Mouse (Mus musculus) granulocyte monocyte progenitor cell, adult 5-6 weeks (primary cell): Measurements from ENCODE around the gene Capn15. TPM values are rescaled to one million over a fixed set of nuclear protein-coding genes. Genes with fewer than 3 reads are reported as not detected.

Source experiments
- ATAC-seq: replicated peaks from 2 replicates; pipeline ENCODE4 v1.8.0; 2016; ENCODE audit warnings: mild to moderate bottlenecking, moderate TSS enrichment, inconsistent platforms; ENCODE audit not compliant: poor library complexity, severe bottlenecking
- total RNA-seq, 2 experiments: library from RNA; stranded (forward) in 1 of 2; stranded (reverse) in 1 of 2; fragments of 200-712, 200-1000 nt in 1 of 2; fragments of >200 nt in 1 of 2; fragmentation: Nextera tagmentation in 1 of 2; gene quantifications; 2 replicates each; pipeline ENCODE4 v1.2.3; 2014 to 2017

Capn15 gene
- total RNA-seq, 2 experiments from 2014 or later: 5.3 to 12.5 TPM

DNA sequence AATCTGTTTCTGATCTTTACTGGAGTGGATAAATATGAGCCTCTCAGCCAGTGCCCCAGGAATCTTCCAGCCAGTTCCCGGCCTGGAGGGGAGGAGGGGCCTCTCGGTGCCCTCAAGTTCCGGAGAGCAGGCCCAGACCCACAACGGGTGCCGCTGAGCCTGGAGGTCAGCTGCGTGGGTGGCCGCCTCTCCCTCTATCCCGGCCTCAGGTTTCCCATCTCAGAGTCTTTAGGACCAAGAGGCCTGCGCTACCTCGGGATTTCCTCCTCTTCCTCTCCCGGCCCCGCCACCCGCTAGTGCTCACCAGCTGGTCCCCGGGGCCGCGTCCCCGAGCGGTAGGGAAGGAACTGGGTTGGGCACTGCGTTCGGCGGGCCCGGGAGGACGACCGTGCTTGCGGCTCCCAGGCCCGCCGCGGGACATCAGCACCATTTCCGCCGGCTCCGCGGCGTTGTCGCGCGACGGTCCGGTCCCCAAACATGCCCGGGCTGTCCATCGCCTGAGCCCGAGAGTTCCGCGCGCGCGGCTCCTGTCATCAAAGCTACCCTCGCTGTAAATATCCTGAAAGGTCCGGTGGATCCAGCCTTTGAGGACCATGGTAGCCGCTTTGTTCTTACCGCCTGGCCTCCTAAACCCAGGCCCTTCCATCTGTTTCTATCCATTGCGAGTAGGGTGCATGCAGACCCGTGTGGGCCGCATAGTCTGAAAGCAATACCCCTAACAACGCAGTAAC is 43.9 kb downstream of the Capn15 start:
- ATAC-seq: peak; percentile 84

DNA sequence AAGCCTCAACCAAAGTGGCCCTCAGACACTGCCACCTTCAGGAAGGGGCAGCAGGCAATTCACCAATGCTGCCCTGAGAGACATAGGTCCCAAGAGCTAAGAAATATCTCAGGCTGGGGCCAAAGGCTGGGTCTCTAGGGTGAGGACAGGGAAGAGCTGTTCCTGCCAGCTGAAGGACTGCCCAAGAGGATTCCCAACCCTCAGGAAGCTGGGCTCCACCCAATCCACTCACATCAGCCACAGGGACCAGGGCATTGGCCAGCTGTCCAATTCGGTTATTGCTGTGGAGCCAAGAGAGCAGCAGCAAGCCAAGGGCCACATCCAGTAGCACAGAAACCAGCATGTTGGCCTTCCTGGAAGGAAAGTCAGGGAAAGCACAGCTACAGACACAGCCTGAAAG is 51.1 kb downstream of the Capn15 start:
- ATAC-seq: no peak

DNA sequence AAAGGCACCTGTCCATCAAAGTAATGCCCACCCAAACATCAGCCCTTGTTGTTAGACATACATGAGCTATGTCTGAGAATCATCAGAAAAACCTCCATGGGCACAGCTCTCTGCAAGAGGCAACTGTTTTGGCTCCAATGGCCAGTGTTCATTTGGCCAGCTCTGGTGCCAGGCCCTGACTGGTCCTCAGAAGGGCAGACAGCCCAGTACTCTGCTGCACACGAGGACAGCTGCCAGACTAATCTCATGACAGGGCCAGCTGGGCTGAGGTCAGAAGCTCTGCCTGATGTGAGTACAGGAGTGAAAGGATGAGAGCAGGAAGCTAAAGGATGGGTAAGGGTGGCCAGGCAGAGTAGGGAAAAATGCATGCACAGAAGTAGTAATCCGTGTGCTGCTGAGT is 60.2 kb downstream of the Capn15 start:
- ATAC-seq: no peak

DNA sequence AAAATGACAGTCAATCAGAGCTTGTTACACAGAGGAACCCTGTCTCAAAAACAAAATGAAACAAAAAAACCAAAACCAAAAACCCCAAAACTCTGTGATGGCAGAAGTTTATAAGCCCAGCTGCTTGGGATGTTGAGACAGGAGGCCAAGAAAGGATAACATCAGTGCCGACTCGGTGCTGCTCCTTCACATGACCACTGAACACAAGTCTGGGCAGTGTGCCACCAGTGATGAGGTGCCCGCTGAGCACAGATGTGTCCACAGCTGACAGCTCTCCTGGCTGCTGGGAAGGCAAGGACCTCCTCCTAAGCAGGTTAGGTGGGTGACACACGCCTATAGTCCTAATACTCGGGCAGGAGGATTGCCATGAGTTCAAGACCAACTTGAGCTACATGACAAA is 63.5 kb downstream of the Capn15 start:
- no peak for ATAC-seq

DNA sequence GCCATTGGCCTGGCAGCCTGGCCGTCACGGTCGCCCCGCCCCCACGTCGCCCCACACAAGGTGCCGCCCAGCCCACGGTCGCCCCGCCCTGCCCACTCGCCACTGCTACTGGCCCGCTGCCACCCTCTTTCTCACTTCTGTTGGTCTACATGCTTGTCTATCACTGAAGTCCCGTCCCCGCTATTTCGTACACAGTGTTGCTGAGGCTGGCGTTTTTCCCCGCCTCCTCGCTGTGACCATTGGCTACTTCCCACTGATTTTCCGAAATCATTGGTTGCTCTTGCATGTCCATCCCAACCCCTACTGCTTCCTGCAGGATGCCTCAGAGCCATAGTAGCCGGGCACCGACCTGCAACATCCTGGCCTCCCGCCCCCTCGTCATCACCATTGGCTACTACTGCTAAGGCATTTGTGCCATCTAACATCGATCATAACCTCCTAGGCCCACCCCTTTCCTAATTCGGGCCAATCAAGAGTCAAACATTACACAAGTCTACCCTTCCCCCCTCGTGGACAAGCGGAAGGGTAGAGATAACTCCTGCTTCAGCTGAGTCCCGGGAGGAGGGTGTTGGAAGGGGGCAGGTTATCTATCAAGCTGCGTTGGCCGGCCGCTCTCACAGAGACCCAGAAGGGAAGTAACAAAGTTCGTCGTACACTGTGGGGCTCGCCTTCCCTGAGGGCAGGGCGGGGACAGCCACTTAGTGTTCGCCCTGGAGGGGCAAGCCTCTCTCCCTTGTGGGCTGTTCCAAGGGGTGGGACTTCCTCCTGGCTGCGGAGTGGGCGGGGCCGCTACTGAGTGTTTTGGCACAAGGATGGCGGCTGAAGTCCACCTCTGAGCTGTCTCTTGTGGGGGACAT is 65.6 kb downstream of the Capn15 start:
- ATAC-seq: peak; percentile 88

DNA sequence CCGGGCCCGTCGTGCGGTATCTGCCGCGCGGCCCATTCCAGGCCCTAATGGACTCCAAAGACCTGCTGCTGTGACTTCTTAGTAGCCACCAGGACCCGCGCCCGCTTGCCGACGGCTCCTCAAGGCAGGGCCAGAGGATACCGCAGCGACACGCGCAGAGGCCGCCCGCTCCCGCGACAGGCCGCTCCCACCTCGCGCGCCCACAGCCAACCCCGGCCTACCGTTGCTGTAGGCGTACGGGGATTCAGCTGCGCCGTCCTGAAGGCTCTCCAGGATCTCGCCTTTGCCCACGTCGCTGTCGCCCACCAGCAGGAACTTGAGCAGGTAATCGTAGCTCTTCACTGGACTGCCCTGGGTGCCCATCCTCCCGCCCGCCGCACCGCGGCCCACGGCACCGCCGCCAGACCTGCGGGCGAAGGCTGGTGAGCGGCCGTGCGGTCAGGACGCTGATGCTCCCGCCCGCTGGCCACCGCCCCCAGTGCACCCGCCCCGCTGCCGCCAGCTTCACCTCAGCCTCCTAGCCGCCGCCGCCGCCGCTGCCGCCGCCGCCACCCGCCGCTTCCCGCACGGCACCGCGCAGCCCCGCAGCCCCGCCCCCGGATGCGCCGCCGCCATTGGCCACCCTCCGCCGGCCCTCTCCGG is 66.3 kb downstream of the Capn15 start, which contains the start of gene Rab40c:
Rab40c (minus strand) TSS at position 584 of the 642 bp plus-strand sequence.
- no peak for ATAC-seq

DNA sequence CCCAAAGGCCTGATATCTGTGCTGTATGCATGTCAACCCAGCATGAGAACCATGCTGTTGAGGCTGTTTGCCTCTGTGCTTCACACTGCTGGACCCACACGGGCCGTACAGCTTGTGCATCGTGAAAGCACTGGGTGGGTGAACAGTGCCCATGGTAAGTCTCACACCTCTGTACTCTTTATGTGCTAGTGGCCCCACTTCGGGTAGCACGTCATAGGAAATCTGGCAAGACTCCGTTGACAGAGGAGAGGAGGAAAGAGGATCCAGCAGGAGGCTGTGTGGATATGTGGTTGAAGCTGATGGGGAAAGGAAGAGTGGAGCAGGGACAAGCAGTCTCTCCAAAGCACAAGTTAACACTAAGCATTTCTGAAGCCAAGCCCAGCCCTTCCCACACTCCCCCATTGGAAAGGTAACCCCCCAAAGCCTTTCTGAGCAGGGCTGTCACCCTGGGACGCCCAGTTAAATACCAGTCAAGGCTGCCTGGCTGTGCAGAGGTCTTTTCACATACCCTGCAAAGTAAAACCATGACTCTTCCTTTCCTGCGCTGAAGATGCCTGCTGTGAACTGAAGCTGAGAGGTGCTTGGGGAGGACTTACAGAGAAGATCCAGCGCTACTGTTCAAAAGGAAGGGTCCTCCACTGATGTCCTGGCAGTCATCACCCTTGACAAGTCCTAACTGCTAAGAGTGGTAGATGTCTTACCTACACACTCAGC is 67.4 kb downstream of the Capn15 start:
- no peak for ATAC-seq

DNA sequence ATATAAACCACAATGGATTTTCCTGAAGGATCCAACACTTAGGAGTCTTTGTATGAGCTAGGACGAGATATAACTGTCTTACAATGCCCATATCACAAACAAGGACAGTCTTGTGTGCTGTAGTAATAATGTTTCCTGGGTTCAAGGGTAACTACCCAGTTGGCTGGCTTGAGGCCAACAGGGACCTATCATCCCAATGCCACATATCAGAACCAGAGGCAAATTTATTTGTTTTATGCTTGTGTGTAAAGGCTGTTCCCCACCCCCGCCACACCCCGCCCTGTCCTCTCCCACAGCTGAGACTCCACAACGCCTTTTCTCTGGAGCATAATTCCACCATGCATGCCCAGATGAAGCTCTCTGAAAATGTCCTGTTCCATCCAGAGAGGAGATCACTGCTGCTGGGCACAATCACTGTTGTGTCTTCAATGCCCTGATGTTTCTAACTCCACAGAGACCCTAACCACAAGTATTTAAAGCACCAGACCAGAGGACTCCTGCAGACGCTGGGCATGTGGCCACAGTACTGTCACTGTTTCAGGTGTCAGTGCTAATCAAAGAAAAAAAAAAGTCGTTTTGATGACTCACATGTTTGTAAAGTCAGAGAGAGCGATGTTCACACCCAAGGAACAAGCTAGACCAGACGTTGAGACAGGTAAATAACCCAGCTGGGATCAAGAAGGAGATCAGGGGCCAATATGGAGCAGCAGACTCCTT is 68.5 kb downstream of the Capn15 start:
- ATAC-seq: no peak

DNA sequence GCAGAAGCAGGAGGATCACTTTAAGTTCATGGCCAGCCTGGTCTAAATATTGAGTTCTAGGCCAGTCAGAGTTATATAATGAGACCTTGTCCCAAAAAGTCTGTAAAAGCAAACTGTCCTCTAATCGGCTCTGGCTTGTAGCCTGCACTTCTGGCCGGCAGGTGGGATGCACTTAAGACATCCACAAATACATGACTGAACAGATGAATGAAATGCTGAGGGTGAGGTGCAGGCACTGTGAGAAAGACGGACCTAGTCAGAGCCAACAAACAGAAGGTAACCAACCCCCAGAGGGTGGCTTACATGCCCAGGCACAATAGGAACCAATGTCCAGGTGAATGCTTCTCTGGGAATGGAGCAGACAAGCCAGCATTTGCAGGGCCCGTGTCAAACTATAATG is 71.3 kb downstream of the Capn15 start:
- ATAC-seq: no peak

DNA sequence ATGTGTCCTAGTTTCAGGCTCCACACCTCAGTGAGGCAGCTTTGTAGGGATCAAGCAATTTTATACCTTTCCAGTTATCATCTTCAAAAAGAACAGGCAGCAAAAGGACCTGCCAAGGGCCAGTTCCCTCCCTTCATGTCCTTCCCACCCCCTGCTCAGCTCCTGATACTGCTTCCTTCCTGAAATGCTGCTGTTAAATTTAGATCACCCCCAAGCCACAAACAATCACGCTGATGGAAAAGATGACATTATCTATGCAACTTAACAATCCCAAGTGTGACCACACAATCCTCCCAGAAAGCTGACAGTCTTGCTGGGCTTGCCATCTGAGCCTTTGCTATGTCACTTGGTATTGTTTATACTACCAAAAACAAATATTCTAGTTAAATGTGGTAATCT is 71.7 kb downstream of the Capn15 start:
- peak; percentile 67 for ATAC-seq

DNA sequence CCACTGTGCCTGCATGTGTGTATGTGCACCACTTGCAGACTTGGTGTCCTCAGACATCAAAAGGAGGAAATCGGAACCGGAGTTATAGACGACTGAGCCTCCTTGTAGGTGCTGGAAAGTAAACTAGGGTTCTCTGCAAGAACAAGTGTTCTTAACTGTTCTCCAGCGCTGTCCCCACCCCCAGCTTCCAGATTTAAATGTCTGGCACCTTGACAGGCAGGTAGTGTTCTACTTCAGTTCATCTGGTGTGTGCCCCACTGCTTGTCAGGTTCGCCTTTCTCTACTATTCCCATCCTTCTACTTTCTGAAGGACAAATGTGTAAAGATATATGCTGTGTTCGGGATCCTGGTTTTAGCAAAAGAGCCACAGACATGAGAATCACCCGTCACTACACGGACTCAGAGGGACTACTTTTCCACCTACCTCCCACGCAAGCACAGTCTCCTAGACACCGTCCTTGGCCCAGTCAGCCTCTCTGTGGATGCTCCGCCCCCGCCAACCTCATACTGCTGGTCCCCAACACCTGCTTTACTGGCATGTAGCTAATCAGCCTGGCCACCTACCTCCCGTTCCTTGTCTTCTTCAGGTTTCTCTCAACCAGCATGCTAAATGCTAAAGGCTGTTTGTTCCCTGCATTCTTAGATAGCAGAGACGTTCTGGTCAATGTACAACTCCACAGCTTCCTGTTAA is 72.3 kb downstream of the Capn15 start:
- no peak for ATAC-seq

DNA sequence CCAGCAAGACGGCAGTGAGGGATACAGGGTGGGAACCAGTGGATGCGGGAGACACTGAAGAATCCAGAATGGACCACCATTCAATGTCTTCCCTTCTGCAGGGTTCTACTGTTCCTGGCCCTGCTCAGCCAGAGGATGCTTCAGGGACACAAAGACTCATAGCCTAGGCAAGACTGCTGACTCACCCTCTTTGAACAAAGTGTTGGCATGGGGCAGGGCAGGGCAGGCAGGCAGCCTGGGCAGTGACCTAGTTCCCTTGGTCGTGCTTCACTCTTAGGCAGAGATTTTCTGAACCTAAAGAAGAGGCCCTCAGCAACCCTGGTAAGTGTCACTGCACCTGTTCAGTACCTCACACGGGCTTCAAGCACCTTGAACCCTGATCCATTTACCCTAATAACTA is 73.8 kb downstream of the Capn15 start:
- no peak for ATAC-seq

Other genes with a start within 250 kb of the Capn15 start
Only the 30 nearest of the 32 such genes appear.
- gene Narfl, start 212.0 kb downstream of the Capn15 start, total RNA-seq (2014; fragmentation: Nextera tagmentation): 22.8 and 23.5 TPM in 2 replicates
- gene Narfl, start 212.0 kb downstream of the Capn15 start, total RNA-seq (2017): 15.0 and 17.4 TPM in 2 replicates
- 24.1 and 27.6 TPM in 2 replicates for gene Haghl, start 200.1 kb downstream of the Capn15 start, total RNA-seq (2014; fragmentation: Nextera tagmentation)
- gene Haghl, start 200.1 kb downstream of the Capn15 start, total RNA-seq (2017): 13.8 and 19.4 TPM in 2 replicates
- 0.45 TPM in 1 of 2 replicates, not detected in the other for gene Ccdc78, start 199.2 kb downstream of the Capn15 start, total RNA-seq (2014; fragmentation: Nextera tagmentation)
- 0.52 TPM in 1 of 2 replicates, not detected in the other for gene Ccdc78, start 199.2 kb downstream of the Capn15 start, total RNA-seq (2017)
- 85.3 and 92.7 TPM in 2 replicates for gene Fam173a, start 192.9 kb downstream of the Capn15 start, total RNA-seq (2014; fragmentation: Nextera tagmentation)
- 31.9 and 43.1 TPM in 2 replicates for gene Fam173a, start 192.9 kb downstream of the Capn15 start, total RNA-seq (2017)
- gene AC134908.4, start 190.1 kb downstream of the Capn15 start, total RNA-seq (2014; fragmentation: Nextera tagmentation): not detected in 2 replicates
- not detected in 2 replicates for gene AC134908.4, start 190.1 kb downstream of the Capn15 start, total RNA-seq (2017)
- 15.8 and 23.3 TPM in 2 replicates for gene Metrn, start 188.7 kb downstream of the Capn15 start, total RNA-seq (2014; fragmentation: Nextera tagmentation)
- 33.5 and 64.4 TPM in 2 replicates for gene Metrn, start 188.7 kb downstream of the Capn15 start, total RNA-seq (2017)
- gene Fbxl16, start 176.7 kb downstream of the Capn15 start, total RNA-seq (2014; fragmentation: Nextera tagmentation): not detected in 2 replicates
- gene Fbxl16, start 176.7 kb downstream of the Capn15 start, total RNA-seq (2017): not detected in 2 replicates
- gene Wdr24, start 162.2 kb downstream of the Capn15 start, total RNA-seq (2014; fragmentation: Nextera tagmentation): 12.5 and 16.9 TPM in 2 replicates
- gene Wdr24, start 162.2 kb downstream of the Capn15 start, total RNA-seq (2017): 14.8 and 19.3 TPM in 2 replicates
- gene Jmjd8, start 156.9 kb downstream of the Capn15 start, total RNA-seq (2014; fragmentation: Nextera tagmentation): 19.5 and 23.1 TPM in 2 replicates
- gene Jmjd8, start 156.9 kb downstream of the Capn15 start, total RNA-seq (2017): 15.2 and 23.4 TPM in 2 replicates
- 112 and 131 TPM in 2 replicates for gene Stub1, start 152.4 kb downstream of the Capn15 start, total RNA-seq (2014; fragmentation: Nextera tagmentation)
- gene Stub1, start 152.4 kb downstream of the Capn15 start, total RNA-seq (2017): 99.3 and 101 TPM in 2 replicates
- 1.1 and 3.0 TPM in 2 replicates for gene Rhbdl1, start 148.5 kb downstream of the Capn15 start, total RNA-seq (2014; fragmentation: Nextera tagmentation)
- gene Rhbdl1, start 148.5 kb downstream of the Capn15 start, total RNA-seq (2017): not detected in 2 replicates
- 1.2 TPM in 1 of 2 replicates, not detected in the other for gene Gm20683, start 144.0 kb downstream of the Capn15 start, total RNA-seq (2014; fragmentation: Nextera tagmentation)
- 0.41 and 1.2 TPM in 2 replicates for gene Gm20683, start 144.0 kb downstream of the Capn15 start, total RNA-seq (2017)
- 28.3 and 35.5 TPM in 2 replicates for gene Rhot2, start 140.9 kb downstream of the Capn15 start, total RNA-seq (2014; fragmentation: Nextera tagmentation)
- gene Rhot2, start 140.9 kb downstream of the Capn15 start, total RNA-seq (2017): 11.9 and 17.8 TPM in 2 replicates
- gene Wdr90, start 124.3 kb downstream of the Capn15 start, total RNA-seq (2014; fragmentation: Nextera tagmentation): 64.7 and 66.9 TPM in 2 replicates
- gene Wdr90, start 124.3 kb downstream of the Capn15 start, total RNA-seq (2017): 11.8 and 15.0 TPM in 2 replicates
- gene Mcrip2, start 117.0 kb downstream of the Capn15 start, total RNA-seq (2014; fragmentation: Nextera tagmentation): 30.4 and 58.6 TPM in 2 replicates
- gene Mcrip2, start 117.0 kb downstream of the Capn15 start, total RNA-seq (2017): 11.2 and 25.8 TPM in 2 replicates
- 23.4 and 27.7 TPM in 2 replicates for gene Mettl26, start 110.7 kb downstream of the Capn15 start, total RNA-seq (2014; fragmentation: Nextera tagmentation)
- gene Mettl26, start 110.7 kb downstream of the Capn15 start, total RNA-seq (2017): 9.7 and 15.2 TPM in 2 replicates
- gene Wfikkn1, start 104.9 kb downstream of the Capn15 start, total RNA-seq (2014; fragmentation: Nextera tagmentation): 2.1 TPM in 1 of 2 replicates, not detected in the other
- 1.1 and 1.3 TPM in 2 replicates for gene Wfikkn1, start 104.9 kb downstream of the Capn15 start, total RNA-seq (2017)
- 9.4 and 15.9 TPM in 2 replicates for gene Rab40c, start 66.1 kb downstream of the Capn15 start, total RNA-seq (2014; fragmentation: Nextera tagmentation)
- gene Rab40c, start 66.1 kb downstream of the Capn15 start, total RNA-seq (2017): 7.2 and 11.8 TPM in 2 replicates
- 63.5 and 87.9 TPM in 2 replicates for gene Pigq, start 40.9 kb downstream of the Capn15 start, total RNA-seq (2014; fragmentation: Nextera tagmentation)
- 32.4 and 37.1 TPM in 2 replicates for gene Pigq, start 40.9 kb downstream of the Capn15 start, total RNA-seq (2017)
- gene Nhlrc4, start 40.8 kb downstream of the Capn15 start, total RNA-seq (2014; fragmentation: Nextera tagmentation): not detected in 2 replicates
- gene Nhlrc4, start 40.8 kb downstream of the Capn15 start, total RNA-seq (2017): not detected in 2 replicates
- gene A930017K11Rik, start 33.2 kb downstream of the Capn15 start, total RNA-seq (2014; fragmentation: Nextera tagmentation): not detected in 2 replicates
- not detected in 2 replicates for gene A930017K11Rik, start 33.2 kb downstream of the Capn15 start, total RNA-seq (2017)
- 1.3 and 3.6 TPM in 2 replicates for gene Rab11fip3, start 83.8 kb upstream of the Capn15 start, total RNA-seq (2014; fragmentation: Nextera tagmentation)
- 0.46 and 0.60 TPM in 2 replicates for gene Rab11fip3, start 83.8 kb upstream of the Capn15 start, total RNA-seq (2017)
- gene Decr2, start 104.5 kb upstream of the Capn15 start, total RNA-seq (2014; fragmentation: Nextera tagmentation): 5.7 and 13.3 TPM in 2 replicates
- 14.8 and 17.0 TPM in 2 replicates for gene Decr2, start 104.5 kb upstream of the Capn15 start, total RNA-seq (2017)
- gene Nme4, start 109.8 kb upstream of the Capn15 start, total RNA-seq (2014; fragmentation: Nextera tagmentation): 74.1 and 75.1 TPM in 2 replicates
- gene Nme4, start 109.8 kb upstream of the Capn15 start, total RNA-seq (2017): 41.2 and 43.4 TPM in 2 replicates
- gene Tmem8, start 127.5 kb upstream of the Capn15 start, total RNA-seq (2014; fragmentation: Nextera tagmentation): 5.3 and 8.6 TPM in 2 replicates
- gene Tmem8, start 127.5 kb upstream of the Capn15 start, total RNA-seq (2017): 2.1 and 3.7 TPM in 2 replicates
- 61.7 and 90.4 TPM in 2 replicates for gene Mrpl28, start 137.7 kb upstream of the Capn15 start, total RNA-seq (2014; fragmentation: Nextera tagmentation)
- 47.1 and 68.9 TPM in 2 replicates for gene Mrpl28, start 137.7 kb upstream of the Capn15 start, total RNA-seq (2017)
- 26.9 and 28.3 TPM in 2 replicates for gene Axin1, start 152.9 kb upstream of the Capn15 start, total RNA-seq (2014; fragmentation: Nextera tagmentation)
- gene Axin1, start 152.9 kb upstream of the Capn15 start, total RNA-seq (2017): 147 and 186 TPM in 2 replicates
- gene Pdia2, start 213.3 kb upstream of the Capn15 start, total RNA-seq (2014; fragmentation: Nextera tagmentation): not detected in 2 replicates
- 0.30 TPM in 1 of 2 replicates, not detected in the other for gene Pdia2, start 213.3 kb upstream of the Capn15 start, total RNA-seq (2017)
- gene Rgs11, start 217.2 kb upstream of the Capn15 start, total RNA-seq (2014; fragmentation: Nextera tagmentation): not detected in 2 replicates
- gene Rgs11, start 217.2 kb upstream of the Capn15 start, total RNA-seq (2017): not detected in 2 replicates
- gene Arhgdig, start 222.0 kb upstream of the Capn15 start, total RNA-seq (2014; fragmentation: Nextera tagmentation): not detected in 2 replicates
- 0.98 TPM in 1 of 2 replicates, not detected in the other for gene Arhgdig, start 222.0 kb upstream of the Capn15 start, total RNA-seq (2017)